Mouse (Mus musculus) retina, postnatal 7 days (tissue): ENCODE measurements around the gene Kcnj6.

Experiments used
- DNase-seq: peaks from one replicate; pipeline ENCODE4 v3.0.0-alpha.2; 2012; ENCODE audit warnings: low read depth, low spot score

The Kcnj6 gene

DNA sequence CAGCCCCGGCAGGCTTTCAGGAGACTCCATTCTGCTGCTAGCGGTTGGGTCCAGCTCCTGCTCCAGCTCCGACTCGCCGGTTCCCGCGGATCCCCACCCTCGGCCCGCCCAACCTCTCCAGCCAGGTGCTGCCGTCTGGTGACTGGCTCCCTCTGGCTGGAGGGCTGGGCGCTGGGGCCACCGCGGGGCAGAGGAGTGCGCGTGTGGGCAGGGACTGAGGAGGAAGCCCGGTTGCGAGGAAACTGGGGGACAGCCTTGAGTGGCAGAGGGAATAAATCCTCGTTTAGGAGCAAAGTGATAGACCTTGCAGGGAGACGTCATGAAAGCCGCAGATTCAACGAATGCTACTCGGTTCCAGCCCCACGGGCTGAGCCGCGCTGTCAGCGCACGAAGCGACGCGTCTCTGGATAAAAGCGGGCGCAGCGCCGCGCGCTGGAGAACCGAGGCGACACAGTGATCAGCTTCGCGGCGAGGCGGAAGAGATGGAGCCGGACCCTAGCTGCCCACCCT lies at the start of gene Kcnj6:
Kcnj6 (minus strand) TSS at position 362 of the 510 bp plus-strand sequence.
- peak; percentile 45 for DNase-seq

DNA sequence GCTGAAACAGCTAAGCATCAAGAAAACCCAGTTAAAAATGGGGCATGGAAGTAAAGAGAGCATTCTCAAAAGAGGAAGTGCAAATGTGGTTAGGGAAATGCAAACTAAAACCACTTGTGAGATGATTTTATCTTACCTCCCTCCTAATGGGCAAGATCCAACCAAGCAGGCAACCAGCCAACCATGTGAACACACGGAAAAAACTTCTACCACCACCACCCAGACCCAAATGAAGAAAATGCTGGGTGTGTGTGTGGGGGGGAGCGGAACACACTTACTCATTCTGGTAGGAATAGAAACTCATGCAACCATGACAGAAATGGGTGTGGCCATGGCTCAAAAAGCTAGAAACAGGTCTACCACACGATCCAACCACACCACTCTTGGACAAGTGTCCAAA lies 12.4 kb upstream of the Kcnj6 start:
- no peak for DNase-seq

DNA sequence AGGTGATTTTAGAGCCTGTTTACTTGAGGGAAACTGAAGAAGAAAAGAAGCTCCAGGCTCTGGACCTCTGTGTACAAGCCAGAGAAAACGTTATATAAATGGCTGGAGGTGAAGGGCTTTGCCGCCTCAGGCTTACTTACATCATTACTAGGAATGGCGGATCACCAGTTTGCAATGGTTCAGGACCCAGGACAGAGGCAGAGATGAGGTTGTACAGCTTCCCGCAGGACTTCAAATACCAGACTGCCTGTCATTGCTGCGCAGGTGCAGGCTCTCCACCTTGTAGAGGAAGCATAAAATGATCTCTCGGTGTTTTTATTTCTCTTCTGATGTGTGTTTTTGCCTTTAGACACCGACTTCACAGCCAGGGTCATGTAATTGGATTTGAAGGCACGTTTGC lies 7.1 kb upstream of the Kcnj6 start:
- DNase-seq: no peak

GRCm38 (mm10) chr16:94999551-94999950 lies 2.0 kb upstream of the Kcnj6 start:
- no peak for DNase-seq

DNA sequence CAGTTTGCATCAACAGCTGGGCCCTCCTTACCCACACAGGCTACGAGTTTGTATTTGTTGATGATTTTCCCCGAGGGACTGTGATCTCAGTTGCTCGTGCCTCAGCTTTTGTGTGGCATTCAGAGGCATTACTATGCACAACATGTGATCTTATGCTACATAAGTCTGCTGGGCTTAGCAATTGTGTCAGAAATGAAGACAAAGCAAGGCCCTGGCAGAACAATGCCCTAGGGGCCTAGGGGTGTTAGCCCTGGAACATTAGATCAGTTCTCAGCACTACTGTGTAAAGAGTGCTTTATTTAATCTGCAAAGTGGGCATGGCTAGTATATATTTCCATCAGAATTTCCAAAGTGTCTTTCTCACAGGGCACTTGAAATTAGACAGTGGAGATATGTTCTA lies 1.5 kb upstream of the Kcnj6 start:
- DNase-seq: no peak

DNA sequence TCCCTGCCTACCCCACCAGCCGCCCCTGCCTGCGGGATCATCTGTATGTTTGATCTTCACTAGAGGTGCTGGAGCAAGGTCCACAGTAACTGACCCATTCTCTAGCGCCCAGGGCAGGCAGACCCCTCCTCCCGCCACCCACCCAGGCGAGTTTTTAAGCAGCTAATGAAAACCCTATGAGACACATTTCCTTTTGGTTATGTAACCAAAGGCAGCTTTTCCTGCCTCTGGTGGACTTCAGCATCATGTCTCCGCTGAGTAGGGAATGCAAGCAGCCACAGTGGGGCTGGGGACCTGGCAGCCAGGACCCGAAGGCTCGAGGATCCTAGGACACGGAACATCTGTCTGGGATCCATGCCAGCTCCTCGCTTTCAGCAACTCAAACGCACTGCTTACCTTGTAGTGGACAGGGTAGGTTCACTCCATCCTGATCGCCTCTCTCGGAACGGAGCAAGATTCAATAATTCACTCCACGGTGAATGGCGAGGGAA lies 665 bp downstream of the Kcnj6 start:
- DNase-seq: no peak

DNA sequence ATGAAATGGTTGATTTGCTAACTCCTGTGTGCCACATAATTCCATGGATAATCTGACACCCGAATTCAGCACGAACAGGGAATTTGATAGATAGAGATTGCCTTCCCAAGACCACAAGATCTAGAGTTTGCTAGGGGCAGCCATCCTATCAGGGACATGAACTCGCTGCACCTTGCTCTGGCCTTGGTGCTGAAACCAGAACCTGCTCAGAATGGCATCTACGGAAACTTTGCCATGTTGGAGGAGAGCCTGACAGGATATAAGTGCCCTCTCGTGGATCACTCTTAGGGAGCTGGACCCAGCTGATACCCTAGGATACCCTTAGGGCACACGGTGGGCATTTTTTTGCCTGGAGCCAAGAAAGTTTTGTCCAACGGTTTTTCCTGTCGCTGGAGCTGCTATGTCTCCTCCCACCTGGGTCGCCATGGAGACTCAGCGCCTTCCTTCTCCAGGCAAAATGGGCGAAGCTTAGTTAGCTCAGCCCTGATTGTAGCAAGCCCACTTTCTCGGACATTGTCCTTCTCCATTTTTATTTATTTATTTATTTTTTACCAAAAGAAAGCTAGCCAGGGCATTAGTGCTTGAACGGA lies 1.9 kb downstream of the Kcnj6 start:
- DNase-seq: no peak

DNA sequence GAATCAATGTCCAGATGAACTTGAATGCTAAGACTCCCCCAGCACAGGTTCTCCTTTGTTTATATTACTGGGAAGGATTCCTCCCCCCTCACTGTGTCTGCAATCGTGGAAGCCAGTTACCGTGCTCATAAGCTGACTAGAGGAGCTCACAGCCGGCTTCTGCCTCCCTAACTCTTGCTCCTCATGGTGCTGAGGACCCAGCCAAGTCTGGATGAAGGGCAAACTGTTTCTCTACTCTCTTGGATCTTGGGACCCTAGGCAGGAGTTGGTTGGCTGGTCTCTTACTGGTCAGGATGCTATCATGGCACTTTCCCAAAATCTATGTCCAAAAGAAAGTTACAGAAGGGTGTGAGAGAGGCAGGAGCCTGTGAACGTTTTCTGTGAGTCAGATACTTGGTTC lies 2.6 kb downstream of the Kcnj6 start:
- DNase-seq: no peak

DNA sequence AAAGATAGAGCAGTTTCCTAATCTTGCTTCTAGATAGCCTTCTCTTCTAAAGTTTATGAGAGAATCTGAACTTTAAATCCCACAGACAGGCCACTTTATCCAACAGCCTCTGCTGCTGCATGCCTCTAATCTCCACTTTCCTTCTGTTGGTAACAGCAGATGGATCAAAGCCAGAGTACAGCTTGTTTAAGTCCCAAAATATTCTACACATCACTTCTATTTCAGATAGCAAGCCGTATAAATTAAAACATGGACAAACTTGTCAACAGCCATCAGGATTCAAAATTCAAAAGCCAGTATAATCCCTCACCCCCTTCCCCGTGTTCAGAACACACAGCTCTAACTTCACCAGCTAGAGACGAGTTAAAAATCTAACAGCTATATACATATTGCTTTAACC lies 3.4 kb downstream of the Kcnj6 start:
- DNase-seq: no peak

DNA sequence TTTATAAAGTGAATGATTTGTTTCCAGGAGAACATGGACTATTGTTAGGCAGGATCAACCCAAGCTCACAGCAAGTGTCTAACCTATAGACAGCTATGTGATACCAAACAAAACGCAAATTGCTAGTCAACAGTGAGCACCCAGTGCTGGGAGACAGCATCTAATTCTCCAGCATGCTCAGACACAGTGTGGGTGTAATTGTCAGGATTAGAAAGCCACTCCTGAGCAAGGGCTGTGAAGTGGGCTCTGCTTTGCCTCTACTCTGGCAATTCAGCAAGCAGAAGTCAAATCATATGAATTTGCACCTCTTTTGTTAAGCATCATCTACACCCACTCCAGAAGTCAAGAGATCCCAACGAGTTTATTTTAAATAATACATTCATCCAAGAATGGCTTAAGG lies 7.4 kb downstream of the Kcnj6 start:
- DNase-seq: no peak

GRCm38 (mm10) chr16:94986731-94987130 lies 10.8 kb downstream of the Kcnj6 start:
- DNase-seq: no peak

- no peak for DNase-seq
These were observed 13.2 kb downstream of the Kcnj6 start for GRCm38 (mm10) chr16:94984263-94984662.

DNA sequence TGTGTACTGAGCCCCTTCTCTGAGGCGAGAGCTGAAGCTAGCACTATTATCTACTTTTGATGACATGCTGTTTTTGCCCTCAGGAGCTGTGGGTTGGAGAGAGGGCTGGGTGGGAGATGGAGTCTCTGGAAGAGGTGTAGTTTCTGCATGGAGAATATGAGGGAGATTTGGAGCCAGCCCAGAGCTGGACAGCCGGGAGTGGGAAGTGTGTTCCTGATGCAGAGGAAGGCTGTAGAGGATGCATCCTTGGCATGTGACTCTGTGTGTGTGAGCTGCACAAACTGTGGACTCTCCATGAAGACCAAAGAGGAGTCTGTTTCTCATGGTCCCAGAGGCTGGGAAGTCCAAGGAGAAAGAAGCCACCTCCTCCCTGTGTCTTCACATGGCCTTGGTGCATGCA lies 17.1 kb downstream of the Kcnj6 start:
- DNase-seq: no peak

GRCm38 (mm10) chr16:94979499-94979898 lies 18.0 kb downstream of the Kcnj6 start:
- peak; percentile 38 for DNase-seq

DNA sequence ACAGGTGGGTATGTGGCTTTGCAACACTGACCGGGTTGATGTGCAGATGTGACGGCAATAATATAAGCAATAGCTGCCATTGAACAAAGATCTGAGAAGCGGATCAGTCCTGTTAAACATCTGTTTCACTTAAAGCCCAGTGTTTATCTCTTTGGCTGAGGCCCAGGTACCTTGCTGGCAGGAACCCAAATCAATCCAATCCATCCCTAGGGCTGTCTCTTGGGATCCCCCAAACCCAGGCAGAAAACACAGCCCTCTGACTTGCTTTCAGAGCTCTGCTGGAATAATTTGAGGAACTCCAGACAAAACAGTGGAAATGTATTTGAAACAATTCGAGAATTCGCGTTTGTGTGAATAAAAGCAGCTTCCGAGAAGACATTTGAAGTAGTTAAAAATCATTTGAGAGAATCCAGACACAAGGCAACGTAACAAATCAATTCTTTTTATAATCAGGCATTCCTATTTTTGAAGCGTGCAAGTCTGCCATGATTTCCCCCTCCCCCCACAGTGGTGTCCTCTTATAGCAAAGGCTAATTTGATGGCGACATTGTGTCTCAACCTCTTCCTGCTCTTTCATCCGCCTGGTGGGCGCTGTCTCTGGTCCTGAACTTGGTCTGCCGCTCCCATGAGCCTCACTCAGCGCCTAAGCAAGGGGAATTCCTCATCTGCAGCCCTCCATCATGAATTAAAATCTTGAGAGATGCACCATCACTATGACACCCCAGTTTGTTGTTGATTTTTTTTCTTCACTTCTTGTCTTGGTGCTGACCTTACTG lies 25.2 kb downstream of the Kcnj6 start:
- DNase-seq: no peak

DNA sequence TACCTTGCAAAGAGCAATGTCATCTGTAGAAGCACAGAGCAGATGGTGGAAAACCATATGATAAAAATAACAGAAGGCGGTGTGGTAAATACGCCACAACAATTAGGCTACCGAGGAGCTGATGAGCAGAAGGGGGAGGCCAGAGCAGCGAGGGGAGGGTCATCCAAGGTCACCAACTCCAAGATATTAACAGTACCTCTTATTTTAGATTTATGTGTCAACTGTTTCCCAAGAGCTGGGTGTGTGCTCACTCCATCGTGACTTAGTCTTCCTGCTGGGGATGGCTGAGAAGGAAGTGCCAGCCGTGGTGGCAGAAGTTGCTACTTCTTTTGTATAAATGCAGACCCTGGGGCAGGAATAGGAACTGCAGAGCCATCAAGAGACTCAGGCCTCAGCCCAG lies 28.6 kb downstream of the Kcnj6 start:
- DNase-seq: no peak

GRCm38 (mm10) chr16:94968472-94968871 lies 29.0 kb downstream of the Kcnj6 start:
- DNase-seq: no peak

DNA sequence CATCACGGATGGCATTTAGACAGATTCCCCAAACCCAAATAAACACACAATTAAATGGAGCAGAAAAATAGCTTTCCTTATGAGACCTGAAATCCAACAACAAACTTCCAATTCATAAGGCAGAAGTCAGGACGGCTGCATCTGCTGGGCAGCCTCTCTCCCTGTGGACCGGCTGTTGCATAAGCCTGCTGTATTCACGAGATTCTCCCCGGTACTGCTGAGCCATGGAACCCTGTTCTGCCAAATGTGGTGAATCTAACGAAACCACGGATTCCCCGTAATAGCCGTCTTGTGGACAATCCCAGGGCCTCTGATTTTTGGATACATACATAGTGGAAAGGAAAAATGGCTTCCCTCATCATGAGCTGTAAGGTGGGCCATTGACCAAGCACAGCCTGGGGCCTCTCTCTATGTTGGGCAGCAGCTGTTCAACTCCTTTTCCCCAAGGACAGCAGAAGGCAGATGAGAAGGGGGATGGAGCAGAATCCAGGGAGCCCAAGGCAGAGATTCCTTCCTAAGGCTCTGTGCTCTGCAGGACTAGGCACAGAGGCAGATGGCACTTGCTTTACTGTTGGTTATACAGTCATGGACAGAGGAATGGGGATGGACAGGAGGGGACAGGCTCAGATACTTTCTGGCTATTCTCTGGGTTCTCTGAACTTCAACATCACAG lies 40.2 kb downstream of the Kcnj6 start:
- DNase-seq: no peak

- DNase-seq: no peak
These were observed 41.1 kb downstream of the Kcnj6 start for GRCm38 (mm10) chr16:94956410-94956809.

DNA sequence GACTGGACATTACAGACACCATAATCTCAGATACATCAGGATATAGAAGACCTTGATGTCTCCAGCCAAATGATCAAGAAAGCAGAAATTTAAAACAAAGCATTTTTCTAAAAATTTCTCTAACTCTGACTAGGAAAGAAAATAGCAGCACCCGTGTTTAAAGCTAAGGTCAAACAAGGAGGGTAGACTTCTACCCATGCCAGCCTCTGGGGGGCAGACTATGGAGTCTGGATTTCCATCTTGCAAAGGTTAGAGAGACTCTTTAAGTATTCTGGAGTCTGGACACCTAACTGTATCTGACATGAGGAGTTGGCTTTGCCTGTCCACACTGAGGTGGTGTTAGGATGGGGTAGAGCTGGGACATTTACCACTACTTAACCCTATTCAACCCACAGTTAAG lies 44.2 kb downstream of the Kcnj6 start:
- no peak for DNase-seq

DNA sequence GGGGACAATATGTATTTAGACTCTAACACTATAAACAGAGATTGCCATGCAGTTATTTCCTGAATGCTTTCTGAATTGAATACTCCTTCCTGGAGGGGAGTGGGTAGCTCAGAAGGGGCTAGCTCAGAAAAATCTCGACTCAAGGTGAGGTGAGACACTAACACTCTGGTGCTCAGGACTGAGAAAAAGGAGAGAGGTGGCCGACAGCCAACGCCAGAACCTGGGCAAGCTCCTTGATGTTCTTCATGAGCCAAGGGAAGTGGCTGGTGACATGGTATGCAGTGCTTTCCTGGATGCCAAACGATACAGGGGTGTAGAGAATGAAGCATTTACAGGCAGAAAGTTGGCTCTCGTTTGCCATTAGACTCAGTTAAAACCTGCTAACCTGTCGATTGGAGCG lies 48.3 kb downstream of the Kcnj6 start:
- no peak for DNase-seq

GRCm38 (mm10) chr16:94946848-94947247 lies 50.7 kb downstream of the Kcnj6 start:
- DNase-seq: no peak

GRCm38 (mm10) chr16:94932702-94933101 lies 64.8 kb downstream of the Kcnj6 start:
- no peak for DNase-seq
